Mouse (Mus musculus): ENCODE measurements around the gene Sdsl.

DNA sequence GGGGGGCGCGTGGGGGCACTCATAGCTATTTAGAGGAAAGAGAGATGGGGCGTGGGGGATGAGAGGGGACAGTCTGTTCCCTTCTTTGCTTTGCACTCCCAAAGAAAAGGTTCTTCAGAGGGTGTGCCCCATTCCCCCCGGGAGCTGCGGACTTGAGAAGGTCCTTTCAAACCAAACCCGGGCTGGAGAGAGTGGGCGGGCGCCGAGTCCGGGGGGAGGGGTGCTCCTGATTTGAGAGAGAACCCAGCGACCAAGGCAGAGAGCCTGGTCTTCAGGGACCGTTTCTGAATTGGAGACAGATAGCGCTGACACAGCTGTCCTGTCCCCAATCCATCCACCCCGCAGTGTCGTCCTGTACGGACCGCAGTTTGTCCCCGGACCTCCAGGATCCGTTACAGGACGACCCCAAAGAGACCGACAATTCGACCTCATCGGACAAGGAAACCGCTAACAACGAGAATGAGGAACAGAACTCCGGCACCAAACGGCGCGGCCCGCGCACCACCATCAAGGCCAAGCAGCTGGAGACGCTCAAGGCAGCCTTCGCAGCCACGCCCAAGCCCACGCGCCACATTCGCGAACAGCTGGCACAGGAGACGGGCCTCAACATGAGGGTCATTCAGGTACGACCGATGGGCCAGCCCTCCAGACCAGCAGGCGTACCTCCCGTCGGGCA, 37.5 kb downstream of the Sdsl start:
- TF ChIP-seq POLR2A (IDR thresholded peaks at IDR 0.05; ENCODE audit: low read depth, low read length) (no peak), CTCF (conservative IDR thresholded peaks at IDR 0.05; ENCODE audit: insufficient read depth, insufficient read length, low read depth, low read length) (no peak)

Measured in kidney, adult 2 months (tissue).